Mouse (Mus musculus): ENCODE measurements around the gene Ggct.
A peak's percentile ranks its signal among the peaks of the same experiment; 100 is the strongest.

GRCm38 (mm10) chr6:54972111-54972928, 20.4 kb downstream of the Ggct start, which contains the start of gene Nod1:
- TF ChIP-seq POLR2A (IDR thresholded peaks at IDR 0.05; ENCODE audit: low read depth, low read length) (peak; percentile 56), CTCF (conservative IDR thresholded peaks at IDR 0.05; ENCODE audit: insufficient read depth, insufficient read length, low read depth, low read length) (no peak)
